Mouse (Mus musculus) frontal cortex, postnatal 36 days (tissue): ENCODE results near the gene Tbcb.
"Not testable (repeated sequence)": the region's sequence is repeated elsewhere in the genome, so short reads cannot be mapped to it uniquely, and the experiment has no call there.

Experiments
- DNase-seq, 2 experiments: peaks; one replicate each; pipeline ENCODE4 v3.0.0; 2022; ENCODE audit warnings: low spot score in 2 of 2

Tbcb gene

DNA sequence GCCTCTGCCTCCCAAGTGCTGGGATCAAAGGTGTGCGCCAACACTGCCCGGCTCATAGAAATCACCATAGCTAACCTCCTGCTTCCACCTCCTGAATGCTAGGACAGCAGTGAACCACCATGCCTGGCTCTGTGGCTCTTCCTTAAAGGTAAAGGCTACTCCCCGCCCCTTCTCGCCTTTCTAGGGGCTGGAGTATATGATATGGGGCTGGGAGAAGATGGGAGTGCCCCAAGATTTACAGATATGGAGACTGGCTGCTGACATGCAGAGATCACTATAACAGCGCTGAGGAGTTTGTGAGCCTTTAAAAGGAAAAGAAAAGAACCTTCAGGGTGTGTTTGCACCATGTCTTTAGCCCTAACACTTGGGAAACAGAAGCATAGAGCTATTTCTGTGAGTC, 9.9 kb downstream of the Tbcb start:
- DNase-seq, result no peak

- no peak for DNase-seq
Observed at GRCm38 (mm10) chr7:30221433-30221832, 10.6 kb downstream of the Tbcb start.

GRCm38 (mm10) chr7:30220008-30220356, 12.1 kb downstream of the Tbcb start:
- no peak for DNase-seq

DNA sequence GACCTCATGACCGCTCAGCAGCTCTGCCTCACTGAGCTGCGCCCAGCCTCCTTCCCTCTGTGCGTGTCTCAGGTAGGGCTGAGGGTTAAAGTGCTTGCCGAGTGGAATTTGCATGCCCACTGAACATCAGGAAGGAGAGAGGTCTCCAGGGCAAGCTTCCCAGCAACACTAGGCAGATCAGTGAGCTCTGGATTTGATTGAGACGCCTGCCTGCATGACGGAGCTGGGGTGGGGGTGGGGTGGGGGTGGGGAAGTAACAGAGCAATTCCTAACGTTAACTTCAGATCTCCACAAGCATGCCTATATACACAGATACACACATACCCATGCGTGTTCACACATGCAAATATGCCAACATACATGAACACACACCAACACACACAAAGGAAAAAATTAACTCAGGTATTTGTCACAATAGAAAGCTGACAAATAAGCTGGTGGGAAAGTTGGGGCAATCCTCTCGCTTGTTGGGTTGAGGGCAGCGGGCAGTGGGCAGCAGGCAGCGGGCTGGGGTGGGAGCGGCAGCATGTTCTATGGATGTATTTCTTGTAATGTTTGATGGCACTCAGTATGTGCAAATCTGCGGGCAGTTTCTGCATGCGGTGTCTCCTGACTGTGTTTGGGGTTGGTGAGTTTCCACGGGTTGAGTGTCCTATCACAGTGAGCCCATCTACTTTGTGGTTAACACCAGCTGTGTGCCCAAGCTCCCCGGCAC, 12.6 kb downstream of the Tbcb start:
- peak in 1 of 2 experiments; percentile 26 for DNase-seq

GRCm38 (mm10) chr7:30217277-30217676, 14.8 kb downstream of the Tbcb start:
- no peak for DNase-seq

- peak; percentile 55 to 61 for DNase-seq
Observed at GRCm38 (mm10) chr7:30216723-30217151, 15.3 kb downstream of the Tbcb start.

GRCm38 (mm10) chr7:30215875-30216274, 16.2 kb downstream of the Tbcb start:
- no peak for DNase-seq

DNA sequence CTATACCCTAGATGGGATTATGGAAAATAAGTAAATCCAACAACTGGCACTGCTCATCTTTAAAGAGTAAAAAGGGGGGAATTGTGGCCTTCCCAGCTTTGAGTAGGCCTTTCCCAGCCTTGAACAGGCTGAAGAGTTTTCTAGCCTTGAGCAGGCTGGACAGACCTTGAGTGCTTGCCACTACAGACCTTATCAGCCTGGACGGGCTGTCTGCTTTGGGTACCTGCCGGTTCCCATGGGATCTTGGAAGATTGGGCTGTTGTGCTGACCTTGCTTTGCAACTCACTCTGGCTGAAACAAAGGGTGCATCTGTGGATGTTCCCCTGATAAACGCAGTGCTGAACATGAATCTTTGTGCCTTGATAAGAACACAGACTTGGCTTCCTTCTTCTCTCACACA, 18.2 kb downstream of the Tbcb start:
- no peak for DNase-seq

DNA sequence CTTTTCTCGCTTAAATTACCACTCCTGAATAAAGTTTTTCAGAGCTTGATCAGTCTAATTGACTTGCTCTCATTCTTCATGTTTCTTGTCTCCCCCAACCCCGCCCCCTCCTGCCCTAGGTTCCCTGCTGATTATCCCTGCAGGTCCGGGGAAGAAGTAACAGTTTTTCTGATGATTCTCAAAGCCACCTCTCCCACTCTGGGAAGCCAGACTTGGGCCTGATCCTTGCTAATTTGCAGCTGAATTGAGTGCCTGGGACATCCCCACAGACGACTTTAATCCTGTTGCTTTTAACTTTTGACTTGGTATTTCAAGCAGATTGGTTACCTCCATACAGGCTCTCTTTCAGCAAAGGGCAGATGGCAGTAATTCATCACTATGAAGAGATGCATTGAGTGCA, 21.0 kb downstream of the Tbcb start:
- no peak for DNase-seq

DNA sequence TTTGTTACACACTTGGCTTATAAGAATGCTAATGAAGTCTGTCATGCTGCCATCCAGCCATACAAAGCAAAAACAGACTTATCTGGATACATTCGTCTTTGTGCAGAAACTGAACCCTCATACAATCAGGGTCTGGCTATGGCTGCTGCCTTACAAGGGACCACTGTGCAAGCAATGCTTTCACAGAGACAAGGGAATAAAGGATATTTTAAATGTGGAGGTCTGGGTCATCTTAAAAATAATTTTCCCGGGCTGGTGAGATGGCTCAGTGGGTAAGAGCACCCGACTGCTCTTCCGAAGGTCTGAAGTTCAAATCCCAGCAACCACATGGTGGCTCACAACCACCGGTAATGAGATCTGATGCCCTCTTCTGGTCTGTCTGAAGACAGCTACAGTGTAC, 25.7 kb downstream of the Tbcb start:
- DNase-seq, result not testable (repeated sequence)

GRCm38 (mm10) chr7:30205383-30205782, 26.7 kb downstream of the Tbcb start:
- DNase-seq, result peak in 1 of 2 experiments; percentile 63

GRCm38 (mm10) chr7:30204380-30204779, 27.7 kb downstream of the Tbcb start:
- DNase-seq, result no peak

- DNase-seq, result no peak
Observed at GRCm38 (mm10) chr7:30202895-30203690, 29.0 kb downstream of the Tbcb start.

DNA sequence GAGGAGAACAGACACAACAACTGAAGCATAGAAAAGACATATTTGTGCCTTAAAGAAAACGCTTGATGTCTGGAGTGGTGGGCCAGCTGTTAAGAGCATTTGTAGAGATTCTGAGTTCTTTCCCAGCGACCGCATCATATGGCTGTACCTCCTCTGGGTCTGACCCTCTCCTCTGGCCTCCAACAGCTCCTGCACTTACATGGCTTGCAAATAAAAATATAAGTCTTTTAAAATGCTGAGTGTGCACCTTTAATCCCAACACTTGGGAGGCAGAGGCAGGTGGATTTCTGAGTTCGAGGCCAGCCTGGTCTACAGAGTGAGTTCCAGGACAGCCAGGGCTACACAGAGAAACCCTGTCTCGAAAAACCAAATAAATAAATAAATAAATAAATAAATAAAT, 31.4 kb downstream of the Tbcb start:
- DNase-seq, result not testable (repeated sequence)

DNA sequence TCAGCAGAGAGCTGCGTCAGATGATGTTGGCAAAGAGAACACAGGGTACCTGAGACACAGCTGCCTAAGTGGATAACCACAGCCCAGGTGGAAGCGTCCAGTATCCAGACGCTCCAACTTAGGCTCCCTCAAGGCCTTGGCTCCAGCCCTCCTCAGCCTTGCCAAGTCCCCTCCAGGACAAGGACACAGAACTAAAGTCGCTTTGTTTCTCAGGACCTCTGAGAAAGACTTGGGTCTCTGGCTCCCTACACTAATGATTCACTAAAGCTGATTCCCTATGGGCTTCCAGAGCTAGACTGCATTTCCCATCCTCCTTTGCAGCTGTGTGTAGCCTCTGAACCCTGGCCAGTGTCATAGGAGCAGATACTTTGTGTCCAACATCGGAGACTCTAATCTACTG, 31.9 kb downstream of the Tbcb start:
- no peak for DNase-seq

DNA sequence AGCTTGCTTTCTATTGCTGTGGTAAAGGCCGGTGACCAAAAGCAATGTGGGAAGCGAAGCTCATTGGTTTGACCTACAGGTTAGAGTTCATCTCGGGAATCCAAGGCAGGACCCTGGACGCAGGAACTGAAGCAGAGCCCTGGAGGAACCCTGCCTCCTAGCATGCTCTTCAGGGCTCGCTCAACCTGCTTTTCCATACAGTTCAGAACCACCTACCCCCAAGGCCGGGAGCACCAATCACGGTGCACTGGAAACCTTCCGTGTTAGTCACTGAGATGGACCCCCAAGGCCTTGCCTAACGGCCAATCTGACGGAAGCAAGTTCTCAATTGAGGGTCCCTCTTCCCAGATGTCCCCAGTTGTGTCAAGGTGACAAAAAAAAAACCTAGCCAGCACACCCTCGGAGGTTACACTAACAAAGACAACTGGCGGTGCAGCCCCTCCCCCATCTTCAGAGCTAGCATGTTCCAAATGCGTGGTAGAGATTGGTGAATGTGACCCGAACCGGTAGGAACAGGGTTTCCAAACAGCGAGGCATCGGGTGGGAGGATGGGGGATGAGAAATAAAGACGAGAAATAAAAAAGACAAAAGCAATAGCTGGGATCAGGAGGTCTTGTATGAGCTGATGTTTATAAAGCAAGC, 32.5 kb downstream of the Tbcb start:
- DNase-seq, result no peak

DNA sequence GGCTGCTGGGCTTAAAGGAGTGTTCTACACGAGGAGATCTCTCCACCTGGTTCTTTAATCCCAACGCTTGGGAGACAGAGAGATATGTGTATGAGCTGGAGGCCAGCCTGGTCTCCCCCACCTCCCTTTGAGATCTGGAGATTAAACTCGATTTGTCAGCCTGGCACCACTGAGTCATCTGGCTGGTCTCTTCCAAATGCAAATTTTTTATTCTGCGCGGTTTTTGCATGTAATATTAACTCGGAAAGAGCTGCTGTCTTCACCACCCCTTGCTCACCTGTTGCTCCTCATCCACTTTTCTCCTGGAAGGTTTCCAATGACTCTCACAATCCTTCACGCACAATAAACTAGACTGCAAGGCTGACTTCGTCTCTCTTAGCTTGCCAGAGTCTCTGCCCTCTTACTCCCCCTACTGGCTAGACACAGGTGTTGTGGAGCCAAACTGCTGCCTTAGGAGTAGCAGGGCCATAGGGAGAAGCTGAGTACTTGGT, 33.5 kb downstream of the Tbcb start, which contains the start of gene Capns1:
Capns1 (minus strand) TSS at position 331 of the 491 bp plus-strand sequence.
- DNase-seq, result peak; percentile 47 to 59

DNA sequence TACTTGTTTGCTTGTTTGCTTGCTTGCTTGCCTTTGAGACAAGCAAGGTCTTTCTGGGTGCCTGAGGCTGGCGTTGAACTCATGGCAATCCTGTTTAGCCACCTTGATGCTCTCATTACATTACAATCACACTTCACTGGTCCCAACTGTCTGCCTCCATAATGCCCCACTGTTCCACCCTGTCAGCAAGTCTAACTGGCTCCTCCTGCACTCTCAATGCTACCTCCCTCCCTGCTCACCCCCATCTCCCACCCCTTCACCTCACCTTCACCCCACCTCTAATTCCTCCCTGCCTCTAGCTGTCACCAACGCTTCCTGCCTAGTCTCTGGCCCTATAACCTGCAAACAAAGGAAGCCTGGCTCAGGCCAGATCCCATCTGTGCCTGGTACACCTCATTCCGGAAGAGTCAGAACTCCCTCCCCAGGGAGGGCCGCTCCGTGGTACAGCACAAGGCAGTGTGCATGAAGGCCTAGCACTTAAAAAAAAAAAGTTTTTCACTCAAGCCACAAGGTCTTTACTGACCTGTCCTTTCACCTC, 34.4 kb downstream of the Tbcb start:
- DNase-seq, result no peak

GRCm38 (mm10) chr7:30196171-30196570, 35.9 kb downstream of the Tbcb start:
- DNase-seq, result no peak

DNA sequence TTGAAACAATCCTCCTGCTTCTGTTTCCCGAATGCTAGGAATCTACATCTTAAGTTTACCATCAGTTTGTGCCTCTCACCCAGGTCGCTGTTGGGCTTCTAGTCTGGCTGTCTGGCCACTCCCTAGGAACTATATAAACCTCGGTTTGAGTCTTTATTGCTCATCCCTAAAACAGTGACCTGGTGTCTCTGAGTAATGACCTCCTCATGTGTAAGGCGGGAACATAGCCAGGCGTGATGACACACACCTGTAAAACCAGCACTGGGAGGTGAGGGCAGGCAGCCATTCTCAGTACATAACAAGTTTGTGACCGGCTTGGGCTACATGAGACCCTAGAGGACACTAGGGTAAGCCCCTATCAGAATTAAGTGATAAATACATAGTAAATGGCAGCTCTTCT, 36.6 kb downstream of the Tbcb start:
- DNase-seq, result no peak

DNA sequence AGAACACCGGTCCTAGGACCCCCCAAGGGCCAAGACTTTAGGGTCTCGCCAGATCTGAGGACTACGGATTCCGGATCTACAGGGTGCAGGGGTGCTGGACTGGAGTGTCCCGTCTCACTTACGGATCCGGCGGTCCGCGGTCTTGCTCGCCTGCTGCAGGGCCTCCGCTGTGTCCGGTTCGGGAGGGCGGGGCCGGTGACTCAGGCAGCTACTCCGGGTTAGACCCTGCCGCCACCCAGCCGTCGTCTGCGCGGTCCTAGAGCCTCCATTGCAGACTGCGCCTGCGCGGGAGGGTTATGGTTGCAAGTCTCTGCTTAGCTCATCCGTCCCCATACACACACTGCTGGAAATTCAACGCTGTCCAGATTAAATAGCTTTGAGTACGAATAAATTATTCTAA, 37.2 kb downstream of the Tbcb start:
- peak; percentile 92 to 95 for DNase-seq
